Mouse (Mus musculus): ENCODE results near the gene Gm2056. TPM values are rescaled to one million over a fixed set of nuclear protein-coding genes. Genes with fewer than 3 reads are reported as not detected.

The Gm2056 gene
- polyA plus RNA-seq, 1 experiment from 2014 or later: not detected

Other genes with a start within 250 kb of the Gm2056 start
- not detected in 2 replicates for gene Gm21936, start 231.5 kb upstream of the Gm2056 start, polyA plus RNA-seq (2014; fragmentation: Nextera tagmentation; extraction: Ambion mirVana)
- not detected in 2 replicates for gene BB287469, start 210.4 kb upstream of the Gm2056 start, polyA plus RNA-seq (2014; fragmentation: Nextera tagmentation; extraction: Ambion mirVana)
- gene Gm2001, start 184.7 kb upstream of the Gm2056 start, polyA plus RNA-seq (2014; fragmentation: Nextera tagmentation; extraction: Ambion mirVana): not detected in 2 replicates
- gene Gm2016, start 152.9 kb upstream of the Gm2056 start, polyA plus RNA-seq (2014; fragmentation: Nextera tagmentation; extraction: Ambion mirVana): not detected in 2 replicates
- not detected in 2 replicates for gene Gm2022, start 131.6 kb upstream of the Gm2056 start, polyA plus RNA-seq (2014; fragmentation: Nextera tagmentation; extraction: Ambion mirVana)
- gene Gm2035, start 107.1 kb upstream of the Gm2056 start, polyA plus RNA-seq (2014; fragmentation: Nextera tagmentation; extraction: Ambion mirVana): not detected in 2 replicates
- gene Gm2042, start 72.9 kb upstream of the Gm2056 start, polyA plus RNA-seq (2014; fragmentation: Nextera tagmentation; extraction: Ambion mirVana): not detected in 2 replicates
- gene Gm2075, start 15.2 kb upstream of the Gm2056 start, polyA plus RNA-seq (2014; fragmentation: Nextera tagmentation; extraction: Ambion mirVana): not detected in 2 replicates
- gene Gm6803, start 8.2 kb upstream of the Gm2056 start, polyA plus RNA-seq (2014; fragmentation: Nextera tagmentation; extraction: Ambion mirVana): not detected in 2 replicates
- gene Gm16368, start 56.7 kb downstream of the Gm2056 start, polyA plus RNA-seq (2014; fragmentation: Nextera tagmentation; extraction: Ambion mirVana): not detected in 2 replicates
- gene Gm10436, start 155.1 kb downstream of the Gm2056 start, polyA plus RNA-seq (2014; fragmentation: Nextera tagmentation; extraction: Ambion mirVana): not detected in 2 replicates
- not detected in 2 replicates for gene Gm8332, start 223.1 kb downstream of the Gm2056 start, polyA plus RNA-seq (2014; fragmentation: Nextera tagmentation; extraction: Ambion mirVana)
- gene Gm5662, start 247.5 kb downstream of the Gm2056 start, polyA plus RNA-seq (2014; fragmentation: Nextera tagmentation; extraction: Ambion mirVana): not detected in 2 replicates

All from hindbrain, embryonic 11.5 days (tissue).